ENCODE assay signal across 10 mouse cellular contexts in the genomic region with DNA sequence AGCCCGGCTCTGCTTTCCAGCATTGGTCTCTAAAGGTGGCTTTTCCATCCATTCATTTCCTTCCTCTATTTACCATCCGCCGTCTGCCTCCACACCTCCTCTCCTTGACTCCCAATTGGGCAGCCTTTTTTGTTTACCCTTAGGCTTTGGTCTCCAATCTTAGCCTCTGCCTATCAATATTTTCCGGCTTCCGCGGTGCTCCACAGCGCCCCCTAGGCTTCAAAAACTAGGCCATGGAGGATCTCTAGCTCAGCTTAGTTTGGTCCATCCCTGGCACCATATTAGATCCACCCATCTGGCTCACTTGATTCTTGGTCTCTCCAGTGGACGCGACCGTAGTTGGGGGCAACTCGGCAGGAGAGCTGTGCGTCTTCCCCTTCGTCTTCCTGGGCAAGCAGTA. TPM values are rescaled to one million over a fixed set of nuclear protein-coding genes. Genes with fewer than 3 reads are reported as not detected.
DNase-seq lines count a peak whose midpoint lies in the region; ATAC-seq lines count a peak whose summit lies in the region.
"Had no signal": no experiment of that assay in that cellular context is flagged by ENCODE, and none has a peak within 500 bp of the region (broad histone marks: within the 10 kb centered on the region; RNA-seq: fewer than 3 reads in every experiment).

No protein-coding gene starts in this region.

- H3K4me2 ChIP-seq in hindbrain, embryonic 14.5 days (replicated peaks): no peak overlapping the region
- no peak overlapping the region for H3K4me2 ChIP-seq in midbrain, embryonic 11.5 days
- H3K4me2 ChIP-seq in midbrain, embryonic 13.5 days (replicated peaks): no peak overlapping the region

- no peak overlapping the region for H3K27ac ChIP-seq in hindbrain, embryonic 10.5 days
- no peak overlapping the region for H3K27ac ChIP-seq in hindbrain, embryonic 14.5 days
- no peak overlapping the region for H3K27ac ChIP-seq in midbrain, embryonic 11.5 days (ENCODE audit: low read depth, low read length)
- H3K27ac ChIP-seq in midbrain, embryonic 13.5 days: no peak overlapping the region
- H3K27ac ChIP-seq: macrophage had no signal

- no peak for ATAC-seq in hindbrain, embryonic 14.5 days (ENCODE audit: low FRiP score)
- ATAC-seq in midbrain, embryonic 11.5 days (ENCODE audit: low FRiP score): no peak
- no peak for ATAC-seq in midbrain, embryonic 13.5 days
- no peak for ATAC-seq in erythroid progenitor cell, adult 5-6 weeks (replicated peaks; ENCODE audit: low FRiP score, poor library complexity, severe bottlenecking)

- no peaks in the 10 kb centered on the region for H3K36me3 ChIP-seq in hindbrain, embryonic 10.5 days
- no peaks in the 10 kb centered on the region for H3K36me3 ChIP-seq in hindbrain, embryonic 14.5 days (replicated peaks; ENCODE audit: control insufficient read depth, insufficient read depth)
- no peaks in the 10 kb centered on the region for H3K36me3 ChIP-seq in midbrain, embryonic 11.5 days (ENCODE audit: control insufficient read depth, insufficient read depth, low read length)
- H3K36me3 ChIP-seq in midbrain, embryonic 13.5 days: no peaks in the 10 kb centered on the region

- H3K27me3 ChIP-seq in hindbrain, embryonic 10.5 days (ENCODE audit: insufficient read depth, poor library complexity, severe bottlenecking): peaks cover 92% of the 10 kb centered on the region
- H3K27me3 ChIP-seq in hindbrain, embryonic 14.5 days (ENCODE audit: control insufficient read depth, insufficient read depth, low read length): peaks cover 63% of the 10 kb centered on the region
- peaks cover 51% of the 10 kb centered on the region for H3K27me3 ChIP-seq in midbrain, embryonic 11.5 days (ENCODE audit: control insufficient read depth, insufficient read depth, low read length)
- H3K27me3 ChIP-seq in midbrain, embryonic 13.5 days: peaks cover 87% of the 10 kb centered on the region

- WGBS in hindbrain, embryonic 10.5 days: 27% methylated on average over 13 of the region's 13 CpGs
- 34% methylated on average over 13 of the region's 13 CpGs for WGBS in hindbrain, embryonic 14.5 days
- 29% methylated on average over 13 of the region's 13 CpGs for WGBS in midbrain, embryonic 11.5 days
- 22% methylated on average over 13 of the region's 13 CpGs for WGBS in midbrain, embryonic 13.5 days

- H3K9me3 ChIP-seq in hindbrain, embryonic 10.5 days: no peaks in the 10 kb centered on the region
- no peaks in the 10 kb centered on the region for H3K9me3 ChIP-seq in hindbrain, embryonic 14.5 days (ENCODE audit: control insufficient read depth, low read length)
- H3K9me3 ChIP-seq in midbrain, embryonic 11.5 days (ENCODE audit: control insufficient read depth, low read length): no peaks in the 10 kb centered on the region
- no peaks in the 10 kb centered on the region for H3K9me3 ChIP-seq in midbrain, embryonic 13.5 days

- no peak overlapping the region for H3K9ac ChIP-seq in hindbrain, embryonic 14.5 days
- no peak overlapping the region for H3K9ac ChIP-seq in midbrain, embryonic 11.5 days (ENCODE audit: low read length)
- H3K9ac ChIP-seq in midbrain, embryonic 13.5 days (replicated peaks): no peak overlapping the region

- DNase-seq in hindbrain, embryonic 10.5 days (ENCODE audit: low spot score): peak; percentile 56
- DNase-seq in hindbrain, embryonic 14.5 days (ENCODE audit: low spot score): no peak
- DNase-seq in midbrain, embryonic 11.5 days (ENCODE audit: low spot score, missing footprints): peak; percentile 90
- DNase-seq in brain, adult 2 months (ENCODE audit: low read depth, low spot score): peak; percentile 18
- peak; percentile 62 for DNase-seq in retina, embryonic 14.5 days (ENCODE audit: low spot score)
- DNase-seq in urinary bladder, adult 2 months (ENCODE audit: low spot score): no peak

- H3K4me3 ChIP-seq in hindbrain, embryonic 10.5 days: no peak overlapping the region
- no peak overlapping the region for H3K4me3 ChIP-seq in hindbrain, embryonic 14.5 days (replicated peaks; ENCODE audit: low read length)
- no peak overlapping the region for H3K4me3 ChIP-seq in midbrain, embryonic 11.5 days (ENCODE audit: low read depth, low read length)
- no peak overlapping the region for H3K4me3 ChIP-seq in midbrain, embryonic 13.5 days (replicated peaks)
- H3K4me3 ChIP-seq: erythroblast, embryonic 14.5 days had no signal

- H3K4me1 ChIP-seq in hindbrain, embryonic 10.5 days (replicated peaks): peaks cover 39% of the 10 kb centered on the region
- 0 out of 2 replicates have a peak, but pooled peaks cover 6% of the 10 kb centered on the region for H3K4me1 ChIP-seq in hindbrain, embryonic 14.5 days (replicated peaks; ENCODE audit: control insufficient read depth, insufficient read depth, low read length)
- peaks cover 5% of the 10 kb centered on the region; the same call in 1 of the 2 replicates for H3K4me1 ChIP-seq in midbrain, embryonic 11.5 days (ENCODE audit: control insufficient read depth, insufficient read depth, low read length)
- H3K4me1 ChIP-seq in midbrain, embryonic 13.5 days (replicated peaks): peaks cover 35% of the 10 kb centered on the region

RNA-seq across cellular contexts. Expression of a gene that starts 9.9 kb away (rescaled TPM):
- polyA plus RNA-seq in hindbrain, embryonic 10.5 days (2016; fragmentation: Nextera tagmentation; extraction: Ambion mirVana): 0.56 and 1.2 TPM in 2 replicates
- polyA plus RNA-seq in hindbrain, embryonic 14.5 days (2014; fragmentation: Nextera tagmentation; extraction: Ambion mirVana): 28.8 and 33.2 TPM in 2 replicates
- polyA plus RNA-seq in midbrain, embryonic 11.5 days (2014; fragmentation: Nextera tagmentation; extraction: Ambion mirVana): 1.9 and 2.0 TPM in 2 replicates
- 17.2 and 19.5 TPM in 2 replicates for polyA plus RNA-seq in midbrain, embryonic 13.5 days (2015; fragmentation: Nextera tagmentation; extraction: Ambion mirVana)
- total RNA-seq in erythroid progenitor cell, adult 5-6 weeks (2015; ENCODE audit: low replicate concordance): 41.1 and 44.7 TPM in 2 replicates
- total RNA-seq in erythroid progenitor cell, adult 5-6 weeks (2017; ENCODE audit: low replicate concordance): 21.5 and 25.3 TPM in 2 replicates
- 13.0 and 13.5 TPM in 2 replicates for polyA plus RNA-seq in urinary bladder, adult 2 months (2012; rRNA removed)
- polyA plus RNA-seq: erythroblast, embryonic 14.5 days had no signal

RNA-seq across cellular contexts. Expression of a gene that starts 10.1 kb away (rescaled TPM):
- polyA plus RNA-seq in hindbrain, embryonic 10.5 days (2016; fragmentation: Nextera tagmentation; extraction: Ambion mirVana): 3.1 and 5.1 TPM in 2 replicates
- 62.1 and 73.6 TPM in 2 replicates for polyA plus RNA-seq in hindbrain, embryonic 14.5 days (2014; fragmentation: Nextera tagmentation; extraction: Ambion mirVana)
- polyA plus RNA-seq in midbrain, embryonic 11.5 days (2014; fragmentation: Nextera tagmentation; extraction: Ambion mirVana): 2.8 and 3.0 TPM in 2 replicates
- polyA plus RNA-seq in midbrain, embryonic 13.5 days (2015; fragmentation: Nextera tagmentation; extraction: Ambion mirVana): 19.7 and 20.2 TPM in 2 replicates
- total RNA-seq in erythroid progenitor cell, adult 5-6 weeks (2015; ENCODE audit: low replicate concordance): not detected in 2 replicates
- total RNA-seq in erythroid progenitor cell, adult 5-6 weeks (2017; ENCODE audit: low replicate concordance): not detected in 2 replicates
- polyA plus RNA-seq in urinary bladder, adult 2 months (2012; rRNA removed): 1.0 and 1.2 TPM in 2 replicates
- polyA plus RNA-seq: erythroblast, embryonic 14.5 days; macrophage had no signal

RNA-seq across cellular contexts. Expression of a gene that starts 38.9 kb away (rescaled TPM):
- 15.3 and 18.4 TPM in 2 replicates for polyA plus RNA-seq in hindbrain, embryonic 10.5 days (2016; fragmentation: Nextera tagmentation; extraction: Ambion mirVana)
- 14.6 and 15.4 TPM in 2 replicates for polyA plus RNA-seq in hindbrain, embryonic 14.5 days (2014; fragmentation: Nextera tagmentation; extraction: Ambion mirVana)
- 8.2 and 8.8 TPM in 2 replicates for polyA plus RNA-seq in midbrain, embryonic 11.5 days (2014; fragmentation: Nextera tagmentation; extraction: Ambion mirVana)
- 13.5 and 15.1 TPM in 2 replicates for polyA plus RNA-seq in midbrain, embryonic 13.5 days (2015; fragmentation: Nextera tagmentation; extraction: Ambion mirVana)
- total RNA-seq in erythroid progenitor cell, adult 5-6 weeks (2015; ENCODE audit: low replicate concordance): 25.2 and 25.6 TPM in 2 replicates
- 14.9 and 16.3 TPM in 2 replicates for total RNA-seq in erythroid progenitor cell, adult 5-6 weeks (2017; ENCODE audit: low replicate concordance)
- 15.6 and 16.3 TPM in 2 replicates for polyA plus RNA-seq in urinary bladder, adult 2 months (2012; rRNA removed)

Comparison
In these comparisons a context has a peak if more than half of its experiments do, and no peak if none do; other contexts are left out.
1. DNase-seq: peak in hindbrain, embryonic 10.5 days (single experiment), midbrain, embryonic 11.5 days (single experiment), brain, adult 2 months (single experiment) and retina, embryonic 14.5 days (single experiment); none in hindbrain, embryonic 14.5 days (single experiment) and urinary bladder, adult 2 months (single experiment).